Mouse (Mus musculus): ENCODE measurements around the gene Coq8a.

Gene Coq8a

GRCm38 (mm10) chr1:180116525-180116924 is 82.9 kb downstream of the Coq8a start:
- no peak for DNase-seq (ENCODE audit: low spot score in 2 of 2)

Measured in frontal cortex, postnatal 10 days (tissue).